Mouse (Mus musculus) forebrain, embryonic 11.5 days (tissue): ENCODE measurements around the gene Slc25a29. TPM values are rescaled to one million over a fixed set of nuclear protein-coding genes. Genes with fewer than 3 reads are reported as not detected.

ENCODE experiments used
- ATAC-seq: fragments of 200-750 bp; cut with Nextera tagmentation; replicated peaks from 2 replicates; pipeline ENCODE4 v1.8.0; 2017; ENCODE audit warnings: moderate TSS enrichment; ENCODE audit not compliant: low FRiP score
- DNase-seq: peaks from one replicate; pipeline ENCODE4 v3.0.0-alpha.2; 2017; ENCODE audit warnings: low spot score
- H3K27ac ChIP-seq: fragments of 300-500 bp; sonication (generic); 2 replicates; pipeline ENCODE4 v1.5.1; 2014; ENCODE audit warnings: low read depth, low read length
- H3K27me3 ChIP-seq: fragments of 300-500 bp; sonication (generic); 2 replicates; pipeline ENCODE4 v1.6.1; 2014; ENCODE audit warnings: mild to moderate bottlenecking, low read length, mixed read lengths; ENCODE audit not compliant: control insufficient read depth, insufficient read depth
- H3K36me3 ChIP-seq: fragments of 300-500 bp; sonication (generic); 2 replicates; pipeline ENCODE4 v1.6.1; 2014; ENCODE audit warnings: mild to moderate bottlenecking, low read length, moderate library complexity, mixed read lengths; ENCODE audit not compliant: control insufficient read depth, insufficient read depth
- H3K4me1 ChIP-seq: fragments of 300-500 bp; sonication (generic); replicated peaks from 2 replicates; pipeline ENCODE4 v1.6.1; 2014; ENCODE audit warnings: low read length, mixed read lengths; ENCODE audit not compliant: control insufficient read depth, insufficient read depth
- H3K4me2 ChIP-seq: fragments of 300-500 bp; sonication (generic); 2 replicates; pipeline ENCODE4 v1.6.1; 2014; ENCODE audit warnings: low read depth, mild to moderate bottlenecking, low read length, moderate library complexity, mixed read lengths; ENCODE audit not compliant: severe bottlenecking
- H3K4me3 ChIP-seq: fragments of 300-500 bp; sonication (generic); 2 replicates; pipeline ENCODE4 v1.5.1; 2014; ENCODE audit warnings: low read depth, low read length
- H3K9ac ChIP-seq: fragments of 300-500 bp; sonication (generic); 2 replicates; pipeline ENCODE4 v1.6.1; 2014; ENCODE audit warnings: low read length
- H3K9me3 ChIP-seq: fragments of 300-500 bp; sonication (generic); 2 replicates; pipeline ENCODE4 v1.6.1; 2016; ENCODE audit warnings: low read length, mixed read lengths; ENCODE audit not compliant: control insufficient read depth
- WGBS: fragments of 180-500 bp; shearing (Covaris S2); extraction: QIAGEN DNeasy Blood & Tissue Kit; methylation state at CpG from one replicate; pipeline ENCODE4 v1.1.7; 2014; 5-methylcytosine and 5-hydroxymethylcytosine counted together
- polyA plus RNA-seq: library from polyadenylated mRNA; unstranded; fragments of >200 nt; fragmentation: Nextera tagmentation; extraction: Ambion mirVana; gene quantifications from 2 replicates; pipeline ENCODE4 v1.2.1, GENCODE M21; 2014

Slc25a29 gene
- polyA plus RNA-seq, 1 experiment from 2014 or later = 13.8 TPM

GRCm38 (mm10) chr12:108823036-108823435, 12.6 kb downstream of the Slc25a29 start:
- Histone ChIP-seq H3K9me3 (no peaks in the 10 kb centered on the region), H3K9ac (no peak overlapping the region), H3K4me1 (no peaks in the 10 kb centered on the region), H3K4me3 (no peak overlapping the region), H3K36me3 (no peaks in the 10 kb centered on the region; the same call in 1 of the 2 replicates), H3K27ac (no peak overlapping the region), H3K4me2 (no peak overlapping the region), H3K27me3 (no peaks in the 10 kb centered on the region)
- DNase-seq (no peak), ATAC-seq (no peak)
- WGBS = 75% methylated on average over 8 of the region's 8 CpGs

GRCm38 (mm10) chr12:108820461-108820860, 15.2 kb downstream of the Slc25a29 start:
- WGBS = 93% methylated on average over 4 of the region's 4 CpGs
- H3K36me3 ChIP-seq = no peaks in the 10 kb centered on the region; the same call in 1 of the 2 replicates
- ATAC-seq = no peak

GRCm38 (mm10) chr12:108816569-108816968, 19.1 kb downstream of the Slc25a29 start:
- Histone ChIP-seq H3K4me1 (no peaks in the 10 kb centered on the region), H3K27ac (no peak overlapping the region), H3K9ac (no peak overlapping the region), H3K4me3 (no peak overlapping the region), H3K9me3 (no peaks in the 10 kb centered on the region), H3K4me2 (no peak overlapping the region), H3K36me3 (no peaks in the 10 kb centered on the region; the same call in 1 of the 2 replicates), H3K27me3 (no peaks in the 10 kb centered on the region)
- 93% methylated on average over 11 of the region's 11 CpGs for WGBS
- DNase-seq (no peak), ATAC-seq (no peak)

More at GRCm38 (mm10) chr12:108820461-108820860, 15.2 kb downstream of the Slc25a29 start:
- Histone ChIP-seq H3K27me3 (no peaks in the 10 kb centered on the region), H3K4me3 (no peak overlapping the region), H3K27ac (no peak overlapping the region), H3K9me3 (no peaks in the 10 kb centered on the region), H3K4me1 (no peaks in the 10 kb centered on the region), H3K9ac (no peak overlapping the region), H3K4me2 (no peak overlapping the region)
- DNase-seq = no peak

- Histone ChIP-seq H3K4me2 (no peak overlapping the region), H3K27me3 (no peaks in the 10 kb centered on the region), H3K27ac (no peak overlapping the region), H3K4me3 (no peak overlapping the region), H3K9me3 (no peaks in the 10 kb centered on the region), H3K4me1 (no peaks in the 10 kb centered on the region), H3K36me3 (no peaks in the 10 kb centered on the region; the same call in 1 of the 2 replicates), H3K9ac (no peak overlapping the region)
- WGBS = 90% methylated on average over 6 of the region's 6 CpGs
- ATAC-seq = no peak
- no peak for DNase-seq
These were observed 21.2 kb downstream of the Slc25a29 start for GRCm38 (mm10) chr12:108814470-108814869.

- no peaks in the 10 kb centered on the region for H3K4me1 ChIP-seq
- 89% methylated on average over 6 of the region's 6 CpGs for WGBS
These were observed 23.2 kb downstream of the Slc25a29 start for GRCm38 (mm10) chr12:108812463-108812862.

GRCm38 (mm10) chr12:108811133-108811532, 24.6 kb downstream of the Slc25a29 start:
- ATAC-seq (no peak), DNase-seq (no peak)
- no peak overlapping the region for H3K4me3 ChIP-seq
- no peaks in the 10 kb centered on the region for H3K27me3 ChIP-seq
- no peaks in the 10 kb centered on the region; the same call in 1 of the 2 replicates for H3K36me3 ChIP-seq
- no peak overlapping the region for H3K27ac ChIP-seq
- H3K9ac ChIP-seq = no peak overlapping the region
- no peak overlapping the region for H3K4me2 ChIP-seq
- no peaks in the 10 kb centered on the region for H3K4me1 ChIP-seq
- no peaks in the 10 kb centered on the region for H3K9me3 ChIP-seq
- 67% methylated on average over 2 of the region's 2 CpGs for WGBS

More at GRCm38 (mm10) chr12:108812463-108812862, 23.2 kb downstream of the Slc25a29 start:
- H3K9ac ChIP-seq = no peak overlapping the region
- H3K27me3 ChIP-seq = no peaks in the 10 kb centered on the region
- H3K4me2 ChIP-seq = no peak overlapping the region
- no peaks in the 10 kb centered on the region for H3K9me3 ChIP-seq
- no peak for ATAC-seq
- no peak overlapping the region for H3K27ac ChIP-seq
- H3K36me3 ChIP-seq = no peaks in the 10 kb centered on the region; the same call in 1 of the 2 replicates
- DNase-seq = no peak
- H3K4me3 ChIP-seq = no peak overlapping the region

- H3K36me3 ChIP-seq = no peaks in the 10 kb centered on the region; the same call in 1 of the 2 replicates
These were observed 25.4 kb downstream of the Slc25a29 start for GRCm38 (mm10) chr12:108810309-108810708.

GRCm38 (mm10) chr12:108809771-108810170, 25.9 kb downstream of the Slc25a29 start:
- Histone ChIP-seq H3K4me3 (no peak overlapping the region), H3K4me2 (no peak overlapping the region), H3K36me3 (no peaks in the 10 kb centered on the region; the same call in 1 of the 2 replicates), H3K27ac (no peak overlapping the region), H3K4me1 (no peaks in the 10 kb centered on the region), H3K27me3 (no peaks in the 10 kb centered on the region), H3K9me3 (no peaks in the 10 kb centered on the region), H3K9ac (no peak overlapping the region)
- DNase-seq = no peak
- WGBS = 93% methylated on average over 1 of the region's 1 CpGs
- ATAC-seq = no peak

More at GRCm38 (mm10) chr12:108810309-108810708, 25.4 kb downstream of the Slc25a29 start:
- WGBS = 94% methylated on average over 7 of the region's 7 CpGs
- Histone ChIP-seq H3K4me3 (no peak overlapping the region), H3K27ac (no peak overlapping the region), H3K9me3 (no peaks in the 10 kb centered on the region), H3K27me3 (no peaks in the 10 kb centered on the region), H3K4me1 (no peaks in the 10 kb centered on the region), H3K9ac (no peak overlapping the region), H3K4me2 (no peak overlapping the region)
- no peak for DNase-seq
- ATAC-seq = no peak

GRCm38 (mm10) chr12:108808465-108808864, 27.2 kb downstream of the Slc25a29 start:
- Histone ChIP-seq H3K36me3 (no peaks in the 10 kb centered on the region; the same call in 1 of the 2 replicates), H3K9ac (no peak overlapping the region), H3K4me3 (no peak overlapping the region), H3K4me2 (no peak overlapping the region), H3K4me1 (no peaks in the 10 kb centered on the region), H3K27me3 (no peaks in the 10 kb centered on the region), H3K27ac (no peak overlapping the region), H3K9me3 (no peaks in the 10 kb centered on the region)
- 93% methylated on average over 2 of the region's 2 CpGs for WGBS
- ATAC-seq (no peak), DNase-seq (no peak)
